In genomic region chr9:62560006-62560405, GRCm38 (mm10) we compare ENCODE assay signal across 7 mouse cellular contexts. TPM values are rescaled to one million over a fixed set of nuclear protein-coding genes. Genes with fewer than 3 reads are reported as not detected.
DNase-seq lines count a peak whose midpoint lies in the region; ATAC-seq and TF ChIP-seq lines count a peak whose summit lies in the region.

No protein-coding gene starts in this region.

- peak overlapping the region; percentile 39 for H3K27ac ChIP-seq in kidney, adult 2 months (ENCODE audit: insufficient read depth, low read depth, low read length)
- no peak overlapping the region for H3K27ac ChIP-seq in forebrain, embryonic 13.5 days

- DNase-seq in NIH3T3 (ENCODE audit: low read depth), result peak; percentile 98
- peak; percentile 89 for DNase-seq in adrenal gland, postnatal 25 days
- peak; percentile 57 to 82 for DNase-seq in gastrocnemius, postnatal 4 days (ENCODE audit: low spot score in 2 of 2)
- DNase-seq in kidney, adult 2 months, result peak; percentile 89
- peak; percentile 68 to 85 for DNase-seq in lung, postnatal 4 days

- H3K9ac ChIP-seq in forebrain, embryonic 13.5 days, result no peak overlapping the region

- no peaks in the 10 kb centered on the region for H3K36me3 ChIP-seq in kidney, adult 2 months (ENCODE audit: control insufficient read depth, insufficient read depth, low read length)
- no peaks in the 10 kb centered on the region for H3K36me3 ChIP-seq in forebrain, embryonic 13.5 days (ENCODE audit: poor library complexity, severe bottlenecking)

- TF ChIP-seq POLR2A in kidney, adult 2 months (IDR thresholded peaks at IDR 0.05; ENCODE audit: low read depth, low read length), result no peak

- TF ChIP-seq CTCF in kidney, adult 2 months (conservative IDR thresholded peaks at IDR 0.05; ENCODE audit: insufficient read depth, insufficient read length, low read depth, low read length), result no peak

- H3K9me3 ChIP-seq in forebrain, embryonic 13.5 days (replicated peaks), result no peaks in the 10 kb centered on the region

- no peak overlapping the region for H3K4me2 ChIP-seq in forebrain, embryonic 13.5 days

- WGBS in kidney, adult 2 months, result 44% methylated on average over 5 of the region's 5 CpGs
- WGBS in forebrain, embryonic 13.5 days, result 68% methylated on average over 5 of the region's 5 CpGs

- no peaks in the 10 kb centered on the region for H3K27me3 ChIP-seq in kidney, adult 2 months (replicated peaks; ENCODE audit: control insufficient read depth, insufficient read depth, low read length)
- no peaks in the 10 kb centered on the region for H3K27me3 ChIP-seq in forebrain, embryonic 13.5 days

- H3K4me1 ChIP-seq in kidney, adult 2 months (ENCODE audit: control insufficient read depth, insufficient read depth, low read length), result no peaks in the 10 kb centered on the region
- peaks cover 4% of the 10 kb centered on the region for H3K4me1 ChIP-seq in forebrain, embryonic 13.5 days

- ATAC-seq in erythroblast, adult 5-6 weeks (replicated peaks; ENCODE audit: low FRiP score, poor library complexity, severe bottlenecking), result no peak
- no peak for ATAC-seq in forebrain, embryonic 13.5 days

- no peak overlapping the region for H3K4me3 ChIP-seq in kidney, adult 2 months (ENCODE audit: insufficient read depth, low read depth, low read length)
- H3K4me3 ChIP-seq in forebrain, embryonic 13.5 days, result no peak overlapping the region

RNA-seq across cellular contexts. Expression of gene Coro2b, which starts 23.2 kb away (rescaled TPM):
- total RNA-seq in adrenal gland, postnatal 25 days (2021), result 16.2 and 20.4 TPM in 2 replicates
- 10 to 100 TPM; 19.2 to 19.7 TPM for total RNA-seq in gastrocnemius, postnatal 4 days (2021)
- 9.8 and 11.0 TPM in 2 replicates for polyA plus RNA-seq in kidney, adult 2 months (2012; rRNA removed)
- 0.38 and 0.63 TPM in 2 replicates for total RNA-seq in erythroblast, adult 5-6 weeks (2015; ENCODE audit: low replicate concordance)
- total RNA-seq in erythroblast, adult 5-6 weeks (2017; ENCODE audit: low replicate concordance), result not detected in 2 replicates
- polyA plus RNA-seq in forebrain, embryonic 13.5 days (2015; fragmentation: Nextera tagmentation; extraction: Ambion mirVana), result 35.5 and 37.0 TPM in 2 replicates

Comparison
In these comparisons a context has a peak if more than half of its experiments do, and no peak if none do; other contexts are left out.
1. RNA of gene Coro2b, which starts 23.2 kb away (total RNA-seq): 19.2 to 19.7 TPM in gastrocnemius, postnatal 4 days and 16.2 to 20.4 TPM in adrenal gland, postnatal 25 days; 0.38 to 0.63 TPM in erythroblast, adult 5-6 weeks; every median in the first group is over 10 times any median in the second.
2. Peak in every context shown above with its lines, with median percentiles within 50 percentile points of each other: DNase-seq.